Mouse (Mus musculus): Measurements from ENCODE around the gene Phtf2. TPM values are rescaled to one million over a fixed set of nuclear protein-coding genes. Genes with fewer than 3 reads are reported as not detected.

The Phtf2 gene
- polyA plus RNA-seq, 1 experiment from 2014 or later: 16.0 TPM

DNA sequence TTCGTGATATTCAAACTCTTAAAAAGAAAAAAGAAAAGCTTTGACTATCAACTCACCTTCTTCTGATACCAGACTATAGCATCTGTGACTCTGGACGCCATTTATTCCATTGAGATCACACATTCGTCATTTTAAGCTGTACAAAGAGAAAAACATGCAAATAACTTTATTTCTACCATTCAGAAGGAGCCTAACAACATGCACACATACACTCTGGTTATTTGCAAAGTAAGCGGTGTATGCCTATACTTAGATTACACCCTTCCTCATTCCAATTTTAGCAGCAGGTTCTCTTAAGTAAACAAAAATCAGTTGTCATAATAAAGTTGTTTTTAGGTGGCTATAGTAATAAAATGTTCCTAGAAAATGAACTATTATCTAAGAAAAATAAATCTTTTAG lies 26.9 kb downstream of the Phtf2 start:
- Histone ChIP-seq H3K9me3 (no peaks in the 10 kb centered on the region), H3K27me3 (ENCODE audit: insufficient read depth, poor library complexity, severe bottlenecking) (no peaks in the 10 kb centered on the region), H3K36me3 (peaks cover 9% of the 10 kb centered on the region), H3K4me1 (replicated peaks) (no peaks in the 10 kb centered on the region), H3K27ac (no peak overlapping the region), H3K4me3 (no peak overlapping the region)
- WGBS: 88% methylated on average over 4 of the region's 4 CpGs
- no peak for DNase-seq (ENCODE audit: low spot score)

DNA sequence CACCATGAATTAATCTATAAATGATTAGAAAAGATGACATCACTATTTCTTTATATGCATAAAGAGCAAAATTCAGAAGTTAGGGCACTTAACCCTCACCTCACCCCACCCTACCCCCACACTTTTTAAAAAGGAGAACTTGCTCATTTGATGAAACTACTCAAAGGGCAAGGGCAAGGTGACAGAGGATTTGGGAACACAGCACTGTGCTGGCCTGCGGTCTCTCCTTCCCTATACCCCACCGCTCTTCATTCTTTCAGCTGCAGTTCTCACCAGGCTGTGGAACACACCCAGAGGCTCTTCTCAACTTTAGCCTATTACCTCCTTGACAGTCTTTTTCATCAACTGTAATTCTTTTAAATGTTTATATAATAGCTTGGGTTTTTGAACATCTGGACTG lies 34.9 kb downstream of the Phtf2 start:
- H3K9me3 ChIP-seq: no peaks in the 10 kb centered on the region
- no peaks in the 10 kb centered on the region for H3K4me1 ChIP-seq (replicated peaks)
- no peak overlapping the region for H3K27ac ChIP-seq
- no peaks in the 10 kb centered on the region for H3K27me3 ChIP-seq (ENCODE audit: insufficient read depth, poor library complexity, severe bottlenecking)
- WGBS: 97% methylated on average over 2 of the region's 2 CpGs
- DNase-seq (ENCODE audit: low spot score): no peak
- H3K4me3 ChIP-seq: no peak overlapping the region
- no peaks in the 10 kb centered on the region for H3K36me3 ChIP-seq

DNA sequence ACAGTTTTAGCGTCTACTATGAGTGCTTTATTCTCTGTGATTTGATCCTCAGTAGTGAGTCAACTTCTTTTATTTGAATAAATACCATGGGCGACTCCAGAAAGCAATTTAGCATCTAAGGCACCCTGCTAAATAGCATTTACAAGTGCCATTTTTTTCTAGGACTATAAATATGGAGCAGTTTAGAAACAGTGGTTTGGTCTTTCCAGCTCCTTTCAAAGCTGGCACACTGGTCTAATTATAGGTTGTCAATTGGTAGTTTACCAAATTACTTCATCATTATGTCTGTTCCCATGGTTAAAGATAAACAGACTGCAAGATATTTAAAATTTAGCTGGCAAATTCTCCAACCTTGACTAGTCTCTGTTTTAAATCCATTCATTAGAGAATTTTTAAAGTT lies 38.1 kb downstream of the Phtf2 start:
- no peaks in the 10 kb centered on the region for H3K4me1 ChIP-seq (replicated peaks)
- no peaks in the 10 kb centered on the region for H3K36me3 ChIP-seq
- H3K4me3 ChIP-seq: no peak overlapping the region
- no peak overlapping the region for H3K27ac ChIP-seq
- no peak for DNase-seq (ENCODE audit: low spot score)
- H3K9me3 ChIP-seq: no peaks in the 10 kb centered on the region
- no peaks in the 10 kb centered on the region for H3K27me3 ChIP-seq (ENCODE audit: insufficient read depth, poor library complexity, severe bottlenecking)
- 89% methylated on average over 2 of the region's 2 CpGs for WGBS

DNA sequence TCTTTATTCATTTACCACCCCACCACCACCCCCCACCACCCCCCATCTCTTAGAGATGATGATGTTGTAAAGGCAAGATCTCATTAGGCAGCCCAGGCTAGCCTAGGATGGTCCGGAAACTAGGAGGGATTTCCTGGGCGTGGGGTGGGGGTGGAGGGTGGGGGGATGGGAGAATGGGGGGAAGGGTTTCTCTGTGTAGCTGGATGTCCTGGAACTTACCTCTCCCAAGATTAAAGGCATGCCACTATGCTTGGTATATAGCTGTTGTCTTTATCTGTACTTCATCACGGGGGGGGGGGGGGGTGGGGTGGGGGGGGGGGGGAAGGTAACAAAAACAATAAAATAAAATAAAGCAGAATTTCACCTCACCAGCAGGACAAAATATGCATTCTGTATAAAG lies 38.5 kb downstream of the Phtf2 start:
- Histone ChIP-seq H3K36me3 (no peaks in the 10 kb centered on the region), H3K27ac (no peak overlapping the region), H3K4me1 (replicated peaks) (no peaks in the 10 kb centered on the region), H3K27me3 (ENCODE audit: insufficient read depth, poor library complexity, severe bottlenecking) (no peaks in the 10 kb centered on the region), H3K9me3 (no peaks in the 10 kb centered on the region), H3K4me3 (no peak overlapping the region)
- no peak for DNase-seq (ENCODE audit: low spot score)
- 79% methylated on average over 2 of the region's 3 CpGs for WGBS

GRCm38 (mm10) chr5:20837082-20837481 lies 44.8 kb downstream of the Phtf2 start:
- no peak for DNase-seq (ENCODE audit: low spot score)
- no peaks in the 10 kb centered on the region for H3K4me1 ChIP-seq (replicated peaks)
- 98% methylated on average over 1 of the region's 1 CpGs for WGBS

DNA sequence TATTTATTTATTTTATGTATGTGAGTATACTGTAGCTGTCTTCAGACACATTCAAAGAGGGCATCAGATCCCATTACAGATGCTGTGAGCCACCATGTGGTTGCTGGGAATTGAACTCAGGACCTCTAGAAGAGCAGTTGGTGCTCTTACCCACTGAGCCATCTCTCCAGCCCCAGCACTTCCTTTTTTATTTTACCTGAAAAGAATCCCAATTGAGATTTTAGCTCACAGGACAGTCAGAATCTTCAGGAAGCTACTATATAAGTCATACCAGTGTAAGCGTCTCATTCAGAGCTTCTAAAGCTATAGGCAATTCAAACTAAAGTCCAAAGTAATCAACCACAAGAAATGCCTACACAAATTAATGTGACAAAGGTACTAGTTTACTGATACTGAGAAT lies 47.5 kb downstream of the Phtf2 start:
- Histone ChIP-seq H3K36me3 (peaks cover 4% of the 10 kb centered on the region; the same call in 1 of the 2 replicates), H3K9me3 (no peaks in the 10 kb centered on the region), H3K27me3 (ENCODE audit: insufficient read depth, poor library complexity, severe bottlenecking) (no peaks in the 10 kb centered on the region), H3K4me3 (no peak overlapping the region), H3K4me1 (replicated peaks) (no peaks in the 10 kb centered on the region), H3K27ac (no peak overlapping the region)
- no peak for DNase-seq (ENCODE audit: low spot score)
- 89% methylated on average over 1 of the region's 1 CpGs for WGBS

More at GRCm38 (mm10) chr5:20837082-20837481, 44.8 kb downstream of the Phtf2 start:
- Histone ChIP-seq H3K36me3 (peaks cover 4% of the 10 kb centered on the region; the same call in 1 of the 2 replicates), H3K27ac (no peak overlapping the region), H3K4me3 (no peak overlapping the region), H3K27me3 (ENCODE audit: insufficient read depth, poor library complexity, severe bottlenecking) (no peaks in the 10 kb centered on the region), H3K9me3 (no peaks in the 10 kb centered on the region)

- Histone ChIP-seq H3K27me3 (ENCODE audit: insufficient read depth, poor library complexity, severe bottlenecking) (no peaks in the 10 kb centered on the region), H3K27ac (no peak overlapping the region), H3K9me3 (no peaks in the 10 kb centered on the region), H3K36me3 (peaks cover 1% of the 10 kb centered on the region; the same call in 1 of the 2 replicates), H3K4me3 (no peak overlapping the region), H3K4me1 (replicated peaks) (no peaks in the 10 kb centered on the region)
- WGBS: 95% methylated on average over 2 of the region's 2 CpGs
- DNase-seq (ENCODE audit: low spot score): no peak
Observed at GRCm38 (mm10) chr5:20831433-20831832, 50.5 kb downstream of the Phtf2 start.

DNA sequence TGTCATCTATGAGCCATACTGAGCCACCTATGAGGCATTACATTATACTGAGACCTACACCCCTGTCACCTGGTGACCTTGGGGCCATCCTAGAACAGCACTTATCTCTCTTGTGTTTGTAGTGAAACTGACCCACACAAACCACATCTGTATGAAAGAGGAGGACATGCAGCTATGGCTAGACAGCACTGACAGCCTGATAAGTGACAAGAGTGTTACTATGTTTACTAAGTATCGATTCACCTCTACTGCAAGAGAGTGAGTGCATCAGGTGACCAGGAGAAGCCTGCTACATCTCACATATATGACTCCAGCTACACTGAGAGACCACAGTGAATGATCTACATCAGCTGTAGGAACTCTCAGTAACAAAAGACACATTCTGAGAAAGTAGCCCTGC lies 51.2 kb downstream of the Phtf2 start:
- H3K27ac ChIP-seq: no peak overlapping the region
- no peak overlapping the region for H3K4me3 ChIP-seq
- no peaks in the 10 kb centered on the region for H3K4me1 ChIP-seq (replicated peaks)
- 90% methylated on average over 1 of the region's 1 CpGs for WGBS
- no peaks in the 10 kb centered on the region for H3K9me3 ChIP-seq
- DNase-seq (ENCODE audit: low spot score): no peak
- H3K27me3 ChIP-seq (ENCODE audit: insufficient read depth, poor library complexity, severe bottlenecking): no peaks in the 10 kb centered on the region
- H3K36me3 ChIP-seq: no peaks in the 10 kb centered on the region

DNA sequence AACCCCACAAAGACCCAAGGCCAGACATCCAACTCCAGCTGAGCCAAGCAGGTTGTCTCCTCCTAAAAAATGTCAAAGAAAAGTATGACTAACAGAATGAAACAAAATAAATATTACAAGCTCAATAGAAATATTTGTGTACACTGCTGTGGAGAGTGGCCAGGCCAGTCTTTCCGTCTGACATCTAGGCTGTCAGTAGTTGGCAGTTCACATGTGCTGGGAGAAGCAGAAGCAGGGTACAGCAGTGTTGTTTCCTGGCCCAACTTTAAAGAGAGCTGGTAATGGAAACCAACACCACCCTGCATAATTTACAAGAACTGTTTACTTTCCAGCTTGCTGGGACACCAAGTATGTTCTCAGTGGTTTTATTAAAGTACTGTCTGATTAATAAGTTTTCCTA lies 60.3 kb downstream of the Phtf2 start:
- Histone ChIP-seq H3K4me3 (no peak overlapping the region), H3K9me3 (no peaks in the 10 kb centered on the region), H3K27ac (no peak overlapping the region), H3K36me3 (no peaks in the 10 kb centered on the region), H3K27me3 (ENCODE audit: insufficient read depth, poor library complexity, severe bottlenecking) (no peaks in the 10 kb centered on the region), H3K4me1 (replicated peaks) (no peaks in the 10 kb centered on the region)
- DNase-seq (ENCODE audit: low spot score): no peak
- whole genome bisulfite sequencing: 78% methylated on average over 1 of the region's 1 CpGs

GRCm38 (mm10) chr5:20821122-20821521 lies 60.8 kb downstream of the Phtf2 start:
- H3K27ac ChIP-seq: no peak overlapping the region
- H3K9me3 ChIP-seq: no peaks in the 10 kb centered on the region
- H3K4me3 ChIP-seq: no peak overlapping the region
- no peaks in the 10 kb centered on the region for H3K36me3 ChIP-seq
- no peaks in the 10 kb centered on the region for H3K4me1 ChIP-seq (replicated peaks)
- no peak for DNase-seq (ENCODE audit: low spot score)
- H3K27me3 ChIP-seq (ENCODE audit: insufficient read depth, poor library complexity, severe bottlenecking): no peaks in the 10 kb centered on the region

GRCm38 (mm10) chr5:20815094-20815493 lies 66.8 kb downstream of the Phtf2 start:
- Histone ChIP-seq H3K36me3 (no peaks in the 10 kb centered on the region), H3K9me3 (no peaks in the 10 kb centered on the region), H3K4me3 (no peak overlapping the region), H3K27ac (no peak overlapping the region), H3K4me1 (replicated peaks) (no peaks in the 10 kb centered on the region), H3K27me3 (ENCODE audit: insufficient read depth, poor library complexity, severe bottlenecking) (no peaks in the 10 kb centered on the region)
- WGBS: 92% methylated on average over 2 of the region's 2 CpGs
- no peak for DNase-seq (ENCODE audit: low spot score)

DNA sequence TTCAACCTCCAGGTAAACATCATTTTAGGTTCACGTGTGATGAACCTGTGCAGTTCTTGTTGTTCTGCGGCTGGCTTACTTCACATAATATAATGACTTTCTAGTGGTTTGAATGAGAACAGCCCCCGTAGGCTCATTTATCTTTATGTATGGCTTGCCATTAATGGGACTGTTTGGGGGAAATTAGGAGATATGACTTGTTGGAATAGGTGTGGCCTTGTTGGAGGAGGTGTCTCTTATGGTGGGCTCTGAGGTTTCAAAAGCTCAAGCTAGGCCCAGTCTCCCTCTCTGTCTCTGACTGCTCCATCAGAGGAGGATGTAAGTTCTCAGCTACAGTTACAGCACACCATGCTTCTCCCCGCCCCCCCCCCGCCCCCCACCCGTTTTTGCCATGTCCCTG lies 71.5 kb downstream of the Phtf2 start:
- Histone ChIP-seq H3K4me3 (no peak overlapping the region), H3K36me3 (peaks cover 13% of the 10 kb centered on the region), H3K27ac (no peak overlapping the region), H3K4me1 (replicated peaks) (no peaks in the 10 kb centered on the region), H3K27me3 (ENCODE audit: insufficient read depth, poor library complexity, severe bottlenecking) (no peaks in the 10 kb centered on the region), H3K9me3 (no peaks in the 10 kb centered on the region)
- WGBS: 93% methylated on average over 6 of the region's 6 CpGs
- DNase-seq (ENCODE audit: low spot score): no peak

DNA sequence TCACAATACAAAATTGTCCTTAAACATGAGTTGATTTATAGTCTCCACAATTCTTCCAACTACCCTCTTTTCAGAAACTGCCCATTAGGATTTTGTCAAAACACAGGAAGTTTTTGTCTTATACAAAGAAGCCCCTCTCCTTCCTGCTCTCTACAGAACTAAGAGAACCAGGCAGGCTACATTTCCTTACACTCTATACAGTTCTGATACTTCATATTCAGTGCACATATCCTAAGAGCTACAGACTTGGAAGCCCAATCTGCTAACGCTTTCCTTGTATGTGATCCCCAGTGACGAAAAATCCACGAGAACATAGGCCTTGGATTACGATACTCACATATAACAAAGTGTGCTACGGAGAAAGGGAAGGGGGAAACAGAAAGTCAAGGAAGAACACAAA lies 86.0 kb downstream of the Phtf2 start:
- DNase-seq (ENCODE audit: low spot score): no peak
- Histone ChIP-seq H3K36me3 (peaks cover 45% of the 10 kb centered on the region), H3K4me3 (no peak overlapping the region), H3K4me1 (replicated peaks) (no peaks in the 10 kb centered on the region), H3K9me3 (no peaks in the 10 kb centered on the region), H3K27me3 (ENCODE audit: insufficient read depth, poor library complexity, severe bottlenecking) (no peaks in the 10 kb centered on the region), H3K27ac (no peak overlapping the region)
- 91% methylated on average over 5 of the region's 5 CpGs for WGBS

GRCm38 (mm10) chr5:20791793-20792554 lies 90.0 kb downstream of the Phtf2 start:
- H3K27ac ChIP-seq: no peak overlapping the region
- H3K4me3 ChIP-seq: no peak overlapping the region
- no peak for DNase-seq (ENCODE audit: low spot score)
- H3K36me3 ChIP-seq: peaks cover 53% of the 10 kb centered on the region
- H3K4me1 ChIP-seq (replicated peaks): no peaks in the 10 kb centered on the region
- no peaks in the 10 kb centered on the region for H3K27me3 ChIP-seq (ENCODE audit: insufficient read depth, poor library complexity, severe bottlenecking)
- no peaks in the 10 kb centered on the region for H3K9me3 ChIP-seq
- WGBS: 90% methylated on average over 10 of the region's 10 CpGs

Data from hindbrain, embryonic 10.5 days (tissue).